Mouse (Mus musculus): ENCODE measurements around the gene Golga5. TPM values are rescaled to one million over a fixed set of nuclear protein-coding genes. Genes with fewer than 3 reads are reported as not detected.

The Golga5 gene
- polyA plus RNA-seq, 1 experiment from 2014 or later, result 31.5 TPM

DNA sequence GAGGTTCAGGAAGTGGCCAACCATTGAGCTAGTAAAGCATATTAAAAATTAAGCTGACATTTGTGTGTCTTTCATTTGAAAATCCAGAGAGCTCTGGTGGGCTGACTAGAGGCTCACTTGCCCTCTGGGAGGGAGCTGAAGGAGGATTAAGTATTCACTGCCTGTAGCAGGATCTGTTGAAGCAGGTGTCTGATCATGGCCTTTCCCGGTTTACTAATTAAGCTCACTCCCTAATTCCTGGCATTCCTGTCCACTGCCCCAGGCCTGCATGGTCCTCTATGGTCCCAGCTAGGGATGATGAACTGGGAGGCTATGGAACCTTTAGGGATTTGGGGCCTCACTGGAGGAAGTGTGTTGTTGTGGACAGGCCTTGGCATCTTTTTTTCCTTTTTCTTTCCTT lies 66.9 kb downstream of the Golga5 start:
- H3K4me1 ChIP-seq (replicated peaks; ENCODE audit: control insufficient read depth, insufficient read depth, low read length), result no peaks in the 10 kb centered on the region
- no peak overlapping the region for H3K9ac ChIP-seq (ENCODE audit: low read depth, low read length)
- H3K4me3 ChIP-seq (ENCODE audit: low read depth, low read length), result no peak overlapping the region
- H3K27me3 ChIP-seq (ENCODE audit: control insufficient read depth, insufficient read depth, low read length), result no peaks in the 10 kb centered on the region
- no peak overlapping the region for H3K4me2 ChIP-seq (replicated peaks; ENCODE audit: low read depth, low read length)
- H3K9me3 ChIP-seq (ENCODE audit: control insufficient read depth, low read length), result no peaks in the 10 kb centered on the region
- no peak overlapping the region for H3K27ac ChIP-seq (ENCODE audit: low read depth, low read length)
- ATAC-seq (ENCODE audit: low FRiP score), result no peak
- WGBS, result 67% methylated on average over 1 of the region's 1 CpGs
- H3K36me3 ChIP-seq (ENCODE audit: control insufficient read depth, insufficient read depth, low read length), result no peaks in the 10 kb centered on the region
- DNase-seq (ENCODE audit: low spot score), result no peak

DNA sequence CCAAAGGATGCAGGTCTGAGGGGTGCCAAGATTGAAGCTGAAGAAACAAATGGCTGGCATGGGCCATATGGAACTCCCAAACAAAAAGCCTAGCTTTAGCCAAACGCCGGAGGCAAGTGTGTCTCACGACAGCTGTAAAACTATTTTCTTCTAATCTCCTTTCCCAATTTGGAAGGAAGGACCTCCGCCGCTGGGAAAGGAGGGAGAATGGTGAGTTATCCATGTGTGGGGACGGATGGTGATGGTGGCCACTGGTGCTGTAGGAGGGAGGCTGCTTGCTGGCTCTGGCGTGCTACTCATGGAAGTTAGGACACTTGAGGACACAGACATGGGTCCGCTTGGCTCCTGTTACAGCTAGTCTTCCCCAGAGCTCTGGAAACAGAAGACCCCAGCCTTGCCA lies 71.3 kb downstream of the Golga5 start:
- ATAC-seq (ENCODE audit: low FRiP score) (no peak), DNase-seq (ENCODE audit: low spot score) (no peak)
- 88% methylated on average over 8 of the region's 8 CpGs for WGBS
- Histone ChIP-seq H3K4me2 (replicated peaks; ENCODE audit: low read depth, low read length) (no peak overlapping the region), H3K27ac (ENCODE audit: low read depth, low read length) (no peak overlapping the region), H3K27me3 (ENCODE audit: control insufficient read depth, insufficient read depth, low read length) (no peaks in the 10 kb centered on the region), H3K36me3 (ENCODE audit: control insufficient read depth, insufficient read depth, low read length) (no peaks in the 10 kb centered on the region), H3K4me1 (replicated peaks; ENCODE audit: control insufficient read depth, insufficient read depth, low read length) (no peaks in the 10 kb centered on the region), H3K9me3 (ENCODE audit: control insufficient read depth, low read length) (no peaks in the 10 kb centered on the region), H3K4me3 (ENCODE audit: low read depth, low read length) (no peak overlapping the region), H3K9ac (ENCODE audit: low read depth, low read length) (no peak overlapping the region)

DNA sequence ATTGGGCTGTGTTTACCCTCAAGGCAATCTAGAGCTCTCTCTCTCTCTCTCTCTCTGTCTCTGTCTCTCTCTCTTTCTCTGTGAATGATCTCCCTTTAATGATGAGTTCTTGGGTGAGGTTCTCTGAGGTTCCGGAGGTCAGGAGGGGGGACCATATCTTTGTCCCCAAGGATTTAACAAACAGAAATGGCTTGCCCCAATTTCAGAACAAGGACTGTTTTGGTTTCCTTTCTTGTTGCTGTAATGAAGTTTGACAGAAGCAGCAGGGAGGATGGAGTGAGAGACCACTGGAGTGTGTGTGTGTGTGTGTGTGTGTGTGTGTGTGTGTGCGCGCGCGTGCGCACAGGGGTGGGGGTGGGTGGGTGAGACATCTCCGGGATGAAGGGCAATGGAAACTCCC lies 72.2 kb downstream of the Golga5 start:
- Histone ChIP-seq H3K4me2 (replicated peaks; ENCODE audit: low read depth, low read length) (no peak overlapping the region), H3K9me3 (ENCODE audit: control insufficient read depth, low read length) (no peaks in the 10 kb centered on the region), H3K4me3 (ENCODE audit: low read depth, low read length) (no peak overlapping the region), H3K27ac (ENCODE audit: low read depth, low read length) (no peak overlapping the region), H3K27me3 (ENCODE audit: control insufficient read depth, insufficient read depth, low read length) (no peaks in the 10 kb centered on the region), H3K4me1 (replicated peaks; ENCODE audit: control insufficient read depth, insufficient read depth, low read length) (no peaks in the 10 kb centered on the region), H3K9ac (ENCODE audit: low read depth, low read length) (no peak overlapping the region), H3K36me3 (ENCODE audit: control insufficient read depth, insufficient read depth, low read length) (no peaks in the 10 kb centered on the region)
- ATAC-seq (ENCODE audit: low FRiP score) (no peak), DNase-seq (ENCODE audit: low spot score) (no peak)
- WGBS, result 97% methylated on average over 7 of the region's 7 CpGs

- ATAC-seq (ENCODE audit: low FRiP score) (no peak), DNase-seq (ENCODE audit: low spot score) (no peak)
- WGBS, result 73% methylated on average over 6 of the region's 6 CpGs
- Histone ChIP-seq H3K9me3 (ENCODE audit: control insufficient read depth, low read length) (no peaks in the 10 kb centered on the region), H3K27ac (ENCODE audit: low read depth, low read length) (no peak overlapping the region), H3K4me3 (ENCODE audit: low read depth, low read length) (no peak overlapping the region), H3K4me1 (replicated peaks; ENCODE audit: control insufficient read depth, insufficient read depth, low read length) (no peaks in the 10 kb centered on the region), H3K27me3 (ENCODE audit: control insufficient read depth, insufficient read depth, low read length) (no peaks in the 10 kb centered on the region), H3K36me3 (ENCODE audit: control insufficient read depth, insufficient read depth, low read length) (no peaks in the 10 kb centered on the region), H3K9ac (ENCODE audit: low read depth, low read length) (no peak overlapping the region), H3K4me2 (replicated peaks; ENCODE audit: low read depth, low read length) (no peak overlapping the region)
Observed at GRCm38 (mm10) chr12:102545122-102545521, 76.2 kb downstream of the Golga5 start.

Other genes with a start within 250 kb of the Golga5 start
- gene Rin3, start 186.1 kb upstream of the Golga5 start, polyA plus RNA-seq (2014; fragmentation: Nextera tagmentation; extraction: Ambion mirVana), result 3.1 and 5.0 TPM in 2 replicates
- 65.4 and 69.6 TPM in 2 replicates for gene Lgmn, start 29.3 kb upstream of the Golga5 start, polyA plus RNA-seq (2014; fragmentation: Nextera tagmentation; extraction: Ambion mirVana)
- gene Chga, start 85.8 kb downstream of the Golga5 start, polyA plus RNA-seq (2014; fragmentation: Nextera tagmentation; extraction: Ambion mirVana), result 24.8 and 27.1 TPM in 2 replicates
- gene Itpk1, start 235.8 kb downstream of the Golga5 start, polyA plus RNA-seq (2014; fragmentation: Nextera tagmentation; extraction: Ambion mirVana), result 14.1 and 16.8 TPM in 2 replicates

All from hindbrain, embryonic 11.5 days (tissue).